ENCODE assay signal across 8 mouse cellular contexts in the genomic region with DNA sequence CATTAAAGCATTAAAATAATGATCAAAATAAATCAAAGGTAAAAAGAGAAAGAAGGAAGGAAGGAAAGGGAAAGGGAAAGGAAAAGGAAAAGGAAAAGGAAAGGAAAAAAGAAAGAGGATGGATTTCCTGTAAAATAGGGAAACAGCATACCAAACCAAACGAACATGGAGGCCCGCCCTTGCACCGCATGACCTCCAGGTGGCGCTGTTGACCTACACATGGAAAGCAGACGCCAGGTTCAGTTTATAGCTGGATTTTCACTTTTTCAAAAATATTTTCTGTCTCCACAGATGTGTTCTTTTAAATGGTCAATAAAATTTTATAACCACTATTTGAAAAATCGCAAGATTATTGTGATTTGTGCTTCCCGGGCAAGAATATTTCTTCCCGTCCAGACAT.
DNase-seq lines count a peak whose midpoint lies in the region; ATAC-seq lines count a peak whose summit lies in the region.

No protein-coding gene starts in this region.

- no peaks in the 10 kb centered on the region for H3K4me1 ChIP-seq in kidney, embryonic 16.5 days (ENCODE audit: insufficient read depth, low read length)
- no peaks in the 10 kb centered on the region for H3K4me1 ChIP-seq in neural tube, embryonic 11.5 days (ENCODE audit: control insufficient read depth, insufficient read depth, low read length)

- peak; percentile 71 for DNase-seq in kidney, adult 18-20 months
- peak; percentile 52 for DNase-seq in adrenal gland, adult 2 months
- peak; percentile 79 for DNase-seq in embryo, embryonic 10.5 days (ENCODE audit: low spot score)
- DNase-seq in left cerebral cortex, postnatal 4 days, result peak; percentile 74
- DNase-seq in neural tube, embryonic 11.5 days (ENCODE audit: low spot score), result peak; percentile 74
- peak; percentile 65 for DNase-seq in thymus, postnatal 14 days

- no peak overlapping the region; the same call in 1 of the 2 replicates for H3K4me2 ChIP-seq in kidney, embryonic 16.5 days (replicated peaks; ENCODE audit: low read depth, low read length)
- H3K4me2 ChIP-seq in neural tube, embryonic 11.5 days (ENCODE audit: low read depth), result no peak overlapping the region

- 8% methylated on average over 8 of the region's 8 CpGs for WGBS in kidney, embryonic 16.5 days
- 23% methylated on average over 8 of the region's 8 CpGs for WGBS in neural tube, embryonic 11.5 days

- H3K27me3 ChIP-seq in kidney, embryonic 16.5 days (ENCODE audit: insufficient read depth, low read length), result 0 out of 2 replicates have a peak, but pooled peaks cover 3% of the 10 kb centered on the region
- H3K27me3 ChIP-seq in neural tube, embryonic 11.5 days (ENCODE audit: control insufficient read depth, insufficient read depth, low read length), result no peaks in the 10 kb centered on the region

- H3K36me3 ChIP-seq in kidney, embryonic 16.5 days (ENCODE audit: insufficient read depth, low read length), result no peaks in the 10 kb centered on the region
- H3K36me3 ChIP-seq in neural tube, embryonic 11.5 days (ENCODE audit: control insufficient read depth, insufficient read depth, low read length), result no peaks in the 10 kb centered on the region

- no peak overlapping the region for H3K27ac ChIP-seq in kidney, embryonic 16.5 days (ENCODE audit: low read length)
- H3K27ac ChIP-seq in neural tube, embryonic 11.5 days (ENCODE audit: low read depth, low read length), result no peak overlapping the region

- no peak for ATAC-seq in kidney, embryonic 16.5 days (ENCODE audit: low FRiP score, low TSS enrichment)
- ATAC-seq in hematopoietic stem cell, adult 5-6 weeks (replicated peaks in 1 of 2; ENCODE audit: insufficient read depth in 1 of 2, low FRiP score in 2 of 2, low TSS enrichment in 1 of 2, low read depth in 1 of 2, poor library complexity in 2 of 2, severe bottlenecking in 2 of 2), result peak; percentile 61 to 72
- no peak for ATAC-seq in neural tube, embryonic 11.5 days (ENCODE audit: insufficient read depth, low FRiP score, low TSS enrichment)

- intact Hi-C loops in left cerebral cortex, postnatal 4 days (cut with DNase I), result loop anchor here (5.0 to 10.0 kb wide), 2 partner anchors 314 to 1646 kb away; no protein-coding TSS in a partner anchor

- H3K4me3 ChIP-seq in kidney, embryonic 16.5 days (ENCODE audit: low read length), result no peak overlapping the region
- H3K4me3 ChIP-seq in neural tube, embryonic 11.5 days (ENCODE audit: low read depth, low read length), result no peak overlapping the region

- H3K9me3 ChIP-seq in kidney, embryonic 16.5 days (ENCODE audit: low read length), result no peaks in the 10 kb centered on the region
- H3K9me3 ChIP-seq in neural tube, embryonic 11.5 days (ENCODE audit: control insufficient read depth, low read length), result no peaks in the 10 kb centered on the region

- no peak overlapping the region for H3K9ac ChIP-seq in kidney, embryonic 16.5 days (replicated peaks; ENCODE audit: low read length)
- no peak overlapping the region for H3K9ac ChIP-seq in neural tube, embryonic 11.5 days (ENCODE audit: low read length)

Comparison
In these comparisons a context has a peak if more than half of its experiments do, and no peak if none do; other contexts are left out.
1. ATAC-seq: peak in hematopoietic stem cell, adult 5-6 weeks (2 of 2); none in kidney, embryonic 16.5 days (single experiment) and neural tube, embryonic 11.5 days (single experiment).
2. Peak in every context shown above with its lines, with median percentiles within 50 percentile points of each other: DNase-seq.